Mouse (Mus musculus) embryonic fibroblast, embryonic 13.5 days (primary cell): ENCODE data around the gene Btbd11.

Experiments
- CTCF ChIP-seq: IDR thresholded peaks from 2 replicates; pipeline ENCODE4 v1.5.1; 2011; ENCODE audit warnings: mild to moderate bottlenecking, control low read depth, low read length, moderate library complexity, borderline replicate concordance; ENCODE audit not compliant: insufficient read depth
- POLR2A ChIP-seq: IDR thresholded peaks from 2 replicates; pipeline ENCODE4 v1.6.1; 2011; ENCODE audit warnings: low read depth, mild to moderate bottlenecking, control low read depth, low read length, moderate library complexity

DNA sequence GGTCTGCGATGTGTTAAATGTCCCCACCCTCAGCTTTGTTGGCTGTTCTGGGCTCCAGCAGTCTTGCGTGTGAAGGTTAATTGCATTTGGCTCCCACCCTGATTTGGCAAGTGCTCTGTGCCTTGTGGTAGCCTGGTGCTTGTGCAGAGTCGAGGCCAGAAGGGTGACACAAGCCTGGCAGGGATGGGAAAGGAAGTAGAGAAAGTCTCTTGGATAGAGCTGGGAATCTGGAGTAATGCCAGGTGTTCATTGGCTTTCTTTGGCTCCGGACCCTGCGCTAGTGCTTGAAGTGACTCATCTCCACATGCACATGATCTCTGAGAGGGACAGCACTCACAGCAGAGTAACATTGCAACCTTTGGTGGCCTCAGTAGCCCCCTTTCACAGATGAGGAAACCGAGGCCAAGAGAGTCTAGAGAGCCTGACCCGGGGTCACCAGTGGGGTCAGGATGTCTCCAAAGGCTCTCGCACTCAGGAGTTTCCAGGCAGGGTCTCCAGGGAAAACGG lies 211.5 kb downstream of the Btbd11 start:
- no peak for TF ChIP-seq CTCF
- TF ChIP-seq POLR2A: 0 out of 2 replicates have a peak, but pooled peaks have one; percentile 32
